In the genomic region with DNA sequence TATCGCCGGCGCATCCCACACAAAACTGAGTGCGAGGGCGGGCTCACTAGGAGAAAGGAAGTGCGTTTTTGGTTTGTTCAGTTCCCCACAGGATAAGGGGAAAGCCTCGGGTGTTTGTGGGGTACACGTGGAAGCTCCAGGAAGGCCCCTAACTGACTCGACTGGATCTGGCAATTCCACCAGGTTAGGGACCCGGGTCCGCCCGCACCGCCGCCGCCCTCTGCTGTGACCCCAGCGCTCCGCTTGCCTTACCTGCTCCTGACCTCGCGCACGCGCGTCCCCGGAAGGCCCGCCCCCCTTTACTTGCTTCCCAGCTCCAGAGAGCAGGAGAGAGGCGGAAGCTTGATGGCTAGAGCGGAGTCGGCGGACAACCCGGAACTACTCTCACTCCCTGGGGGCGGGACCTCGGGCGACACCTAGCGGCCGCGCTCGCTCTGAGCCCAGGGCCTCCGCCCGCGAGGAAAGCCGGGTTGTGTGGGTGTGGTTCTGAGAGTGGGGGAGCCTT, we compare ENCODE assay signal across 8 mouse cellular contexts. TPM values are rescaled to one million over a fixed set of nuclear protein-coding genes. Genes with fewer than 3 reads are reported as not detected.
A peak's percentile ranks its signal among the peaks of the same experiment; 100 is the strongest.
DNase-seq lines count a peak whose midpoint lies in the region; ATAC-seq and TF ChIP-seq lines count a peak whose summit lies in the region.

A gene (minus strand): TSS at position 377 of the 505 bp plus-strand sequence.

- peaks cover 4% of the 10 kb centered on the region; the same call in 1 of the 2 replicates for H3K4me1 ChIP-seq in bone marrow macrophage, adult 2 months (ENCODE audit: control insufficient read depth, insufficient read depth, low read length)
- no peaks in the 10 kb centered on the region for H3K4me1 ChIP-seq in embryonic fibroblast, embryonic 13.5 days (ENCODE audit: control insufficient read depth, insufficient read depth, low read length)
- H3K4me1 ChIP-seq in heart, embryonic 10.5 days = peaks cover 9% of the 10 kb centered on the region; the same call in 1 of the 2 replicates
- peaks cover 4% of the 10 kb centered on the region; the same call in 1 of the 2 replicates for H3K4me1 ChIP-seq in kidney, embryonic 15.5 days

- peak; percentile 99 for ATAC-seq in kidney, embryonic 15.5 days (replicated peaks; ENCODE audit: low FRiP score)
- peak; percentile 97 for ATAC-seq in monocyte, adult 5-6 weeks (replicated peaks; ENCODE audit: insufficient number of reproducible peaks, low FRiP score, low TSS enrichment, poor library complexity, severe bottlenecking)

- WGBS in heart, embryonic 10.5 days = under 1% methylated on average over 40 of the region's 40 CpGs
- under 1% methylated on average over 40 of the region's 40 CpGs for WGBS in kidney, embryonic 15.5 days

- H3K27me3 ChIP-seq in heart, embryonic 10.5 days (ENCODE audit: insufficient read depth, poor library complexity, severe bottlenecking) = no peaks in the 10 kb centered on the region
- no peaks in the 10 kb centered on the region for H3K27me3 ChIP-seq in kidney, embryonic 15.5 days

- TF ChIP-seq POLR2A in bone marrow macrophage, adult 2 months (IDR thresholded peaks at IDR 0.05; ENCODE audit: borderline replicate concordance, low read depth, low read length) = no peak
- peak; percentile 73 for TF ChIP-seq POLR2A in embryonic fibroblast, embryonic 13.5 days (IDR thresholded peaks at IDR 0.05; ENCODE audit: low read depth, low read length)

- TF ChIP-seq CTCF in bone marrow macrophage, adult 2 months (IDR thresholded peaks at IDR 0.05; ENCODE audit: low read depth, low read length) = peak; percentile 58
- peak; percentile 76 for TF ChIP-seq CTCF in embryonic fibroblast, embryonic 13.5 days (IDR thresholded peaks at IDR 0.05; ENCODE audit: borderline replicate concordance, insufficient read depth, low read length)

- no peaks in the 10 kb centered on the region for H3K9me3 ChIP-seq in heart, embryonic 10.5 days
- no peaks in the 10 kb centered on the region for H3K9me3 ChIP-seq in kidney, embryonic 15.5 days (replicated peaks)

- peak within 1 kb of the TSS; percentile 65 for H3K4me2 ChIP-seq in kidney, embryonic 15.5 days

- DNase-seq in A20 (ENCODE audit: low read depth, low spot score) (peak; percentile 97), liver (peak; percentile 97)
- peak; percentile 99 for DNase-seq in heart, embryonic 10.5 days (ENCODE audit: low spot score)
- DNase-seq in spleen, postnatal 4 days (ENCODE audit: low spot score in 2 of 2) = peak; percentile 97 to 99

- H3K27ac ChIP-seq in bone marrow macrophage, adult 2 months (ENCODE audit: insufficient read depth, low read depth, low read length) = peak within 1 kb of the TSS; percentile 8; the same call in 1 of the 2 replicates
- H3K27ac ChIP-seq in embryonic fibroblast, embryonic 13.5 days (ENCODE audit: insufficient read depth, low read length) = no peak within 1 kb of the TSS
- H3K27ac ChIP-seq in heart, embryonic 10.5 days = peak within 1 kb of the TSS; percentile 89
- H3K27ac ChIP-seq in kidney, embryonic 15.5 days = peak within 1 kb of the TSS; percentile 67

- H3K36me3 ChIP-seq in heart, embryonic 10.5 days = 0 out of 2 replicates have a peak, but pooled peaks cover 2% of the 10 kb centered on the region
- H3K36me3 ChIP-seq in kidney, embryonic 15.5 days = 0 out of 2 replicates have a peak, but pooled peaks cover 2% of the 10 kb centered on the region

- H3K9ac ChIP-seq in kidney, embryonic 15.5 days = peak within 1 kb of the TSS; percentile 69

- peak within 1 kb of the TSS; percentile 69 for H3K4me3 ChIP-seq in bone marrow macrophage, adult 2 months (ENCODE audit: insufficient read depth, low read length)
- peak within 1 kb of the TSS; percentile 91 for H3K4me3 ChIP-seq in embryonic fibroblast, embryonic 13.5 days (ENCODE audit: insufficient read depth, low read length)
- H3K4me3 ChIP-seq in heart, embryonic 10.5 days = peak within 1 kb of the TSS; percentile 70
- peak within 1 kb of the TSS; percentile 80 for H3K4me3 ChIP-seq in kidney, embryonic 15.5 days (replicated peaks)

RNA-seq across cellular contexts. Expression of the gene that starts here (rescaled TPM):
- 94.8 and 111 TPM in 2 replicates for polyA plus RNA-seq in bone marrow macrophage, adult 2 months (2012; ENCODE audit: insufficient read depth, insufficient read length, missing spikeins)
- 104 and 131 TPM in 2 replicates for polyA plus RNA-seq in embryonic fibroblast, embryonic 13.5 days (2011; ENCODE audit: insufficient read length, low read depth, missing spikeins)
- polyA plus RNA-seq in heart, embryonic 10.5 days (2016; fragmentation: Nextera tagmentation; extraction: Ambion mirVana) = 184 and 206 TPM in 2 replicates
- 196 and 209 TPM in 2 replicates for polyA plus RNA-seq in kidney, embryonic 15.5 days (2015; fragmentation: Nextera tagmentation; extraction: Ambion mirVana)
- 34.6 to 42.8 TPM (median 36.2 TPM) in 3 replicates for total RNA-seq in monocyte, adult 5-6 weeks (2017)
